Mouse (Mus musculus): Measurements from ENCODE around the gene Jade1.

DNA sequence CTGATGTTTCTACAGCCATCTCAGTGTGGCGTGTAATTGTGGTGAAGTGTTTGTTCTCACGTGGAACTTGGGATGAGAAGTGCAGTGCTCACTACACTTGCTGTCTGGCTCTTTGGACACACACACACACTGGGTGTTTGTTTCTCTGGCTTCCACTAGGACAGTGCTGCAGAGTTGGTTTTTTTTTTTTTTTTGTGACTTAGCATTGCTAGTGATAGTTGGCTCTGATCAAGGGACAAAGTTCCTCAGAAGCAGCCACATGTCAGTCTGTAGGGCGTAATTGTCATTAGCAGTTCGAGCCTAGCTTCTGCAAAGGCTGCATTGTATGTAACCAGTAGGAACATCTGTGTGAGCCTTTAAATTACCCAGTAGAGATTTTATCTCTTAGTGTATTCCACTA, 16.6 kb downstream of the Jade1 start:
- TF ChIP-seq EP300 (IDR thresholded peaks at IDR 0.05; ENCODE audit: insufficient read depth, low read depth, low read length) = no peak
- TF ChIP-seq CTCF (IDR thresholded peaks at IDR 0.05; ENCODE audit: low read depth, low read length) = no peak
